Mouse (Mus musculus): ENCODE measurements at regions not wholly inside any gene's neighbourhood (a gene's known extent, or its start where the extent isn't known, plus 50 kb on each side); places are given as distances from the start of the nearest gene placed in this dataset.

GRCm38 (mm10) chr1:137200931-137201330, 240.7 kb upstream of the Nr5a2 start:
- no peak for DNase-seq
- intact Hi-C loops (cut with DNase I), result no loop called here

- intact Hi-C loops (cut with DNase I), result no loop called here
- no peak for DNase-seq
Measured at GRCm38 (mm10) chr1:137195962-137196361, 235.7 kb upstream of the Nr5a2 start.

- intact Hi-C loops (cut with DNase I), result no loop called here
- DNase-seq, result no peak
Measured at GRCm38 (mm10) chr1:137195065-137195620, 234.9 kb upstream of the Nr5a2 start.

- DNase-seq, result no peak
- intact Hi-C loops (cut with DNase I), result no loop called here
Measured at GRCm38 (mm10) chr1:137178231-137178630, 218.0 kb upstream of the Nr5a2 start.

GRCm38 (mm10) chr1:137176696-137177095, 216.4 kb upstream of the Nr5a2 start:
- DNase-seq, result no peak
- intact Hi-C loops (cut with DNase I), result no loop called here

GRCm38 (mm10) chr1:137174081-137174480, 213.8 kb upstream of the Nr5a2 start:
- intact Hi-C loops (cut with DNase I), result no loop called here
- no peak for DNase-seq

- no peak for DNase-seq
- intact Hi-C loops (cut with DNase I), result no loop called here
Measured at GRCm38 (mm10) chr1:137172128-137172527, 211.9 kb upstream of the Nr5a2 start.

- intact Hi-C loops (cut with DNase I), result no loop called here
- DNase-seq, result no peak
Measured at GRCm38 (mm10) chr1:137171451-137171850, 211.2 kb upstream of the Nr5a2 start.

GRCm38 (mm10) chr1:137147891-137148290, 187.6 kb upstream of the Nr5a2 start:
- intact Hi-C loops (cut with DNase I), result no loop called here
- no peak for DNase-seq

GRCm38 (mm10) chr1:137141879-137142570, 181.8 kb upstream of the Nr5a2 start:
- intact Hi-C loops (cut with DNase I), result no loop called here
- no peak for DNase-seq

- no peak for DNase-seq
- intact Hi-C loops (cut with DNase I), result no loop called here
Measured at GRCm38 (mm10) chr1:137141372-137141771, 181.1 kb upstream of the Nr5a2 start.

GRCm38 (mm10) chr1:137136156-137136555, 175.9 kb upstream of the Nr5a2 start:
- no peak for DNase-seq
- intact Hi-C loops (cut with DNase I), result no loop called here

- no peak for DNase-seq
- intact Hi-C loops (cut with DNase I), result no loop called here
Measured at GRCm38 (mm10) chr1:137133734-137134133, 173.5 kb upstream of the Nr5a2 start.

- intact Hi-C loops (cut with DNase I), result no loop called here
- DNase-seq, result no peak
Measured at GRCm38 (mm10) chr1:137130264-137130663, 170.0 kb upstream of the Nr5a2 start.

- intact Hi-C loops (cut with DNase I), result no loop called here
- no peak for DNase-seq
Measured at GRCm38 (mm10) chr1:137129116-137129515, 168.9 kb upstream of the Nr5a2 start.

GRCm38 (mm10) chr1:137117866-137118265, 157.6 kb upstream of the Nr5a2 start:
- DNase-seq, result no peak
- intact Hi-C loops (cut with DNase I), result no loop called here

GRCm38 (mm10) chr1:137106444-137106843, 146.2 kb upstream of the Nr5a2 start:
- intact Hi-C loops (cut with DNase I), result no loop called here
- DNase-seq, result no peak

GRCm38 (mm10) chr1:137091762-137092161, 131.5 kb upstream of the Nr5a2 start:
- DNase-seq, result no peak

GRCm38 (mm10) chr1:137088148-137088547, 127.9 kb upstream of the Nr5a2 start:
- intact Hi-C loops (cut with DNase I), result no loop called here
- DNase-seq, result no peak

More at GRCm38 (mm10) chr1:137091762-137092161, 131.5 kb upstream of the Nr5a2 start:
- intact Hi-C loops (cut with DNase I), result no loop called here

GRCm38 (mm10) chr1:137086766-137087165, 126.5 kb upstream of the Nr5a2 start:
- no peak for DNase-seq
- intact Hi-C loops (cut with DNase I), result no loop called here

- DNase-seq, result no peak
- intact Hi-C loops (cut with DNase I), result no loop called here
Measured at GRCm38 (mm10) chr1:137083500-137083899, 123.3 kb upstream of the Nr5a2 start.

- intact Hi-C loops (cut with DNase I), result no loop called here
- no peak for DNase-seq
Measured at GRCm38 (mm10) chr1:137079401-137080003, 119.3 kb upstream of the Nr5a2 start.

Data from left cerebral cortex, postnatal 4 days (tissue).